Mouse (Mus musculus) v-Abl transformed pro-B cells (cell line): Measurements from ENCODE around the gene Atf1.

ENCODE experiments used
- in situ Hi-C, 2 experiments: fragments of 400-800 bp; cut with MboI; formaldehyde crosslinking; loops; one replicate each; pipeline ENCODE4 v1.15.1; 2025; ENCODE audit not compliant: unreplicated experiment in 2 of 2

Gene Atf1

DNA sequence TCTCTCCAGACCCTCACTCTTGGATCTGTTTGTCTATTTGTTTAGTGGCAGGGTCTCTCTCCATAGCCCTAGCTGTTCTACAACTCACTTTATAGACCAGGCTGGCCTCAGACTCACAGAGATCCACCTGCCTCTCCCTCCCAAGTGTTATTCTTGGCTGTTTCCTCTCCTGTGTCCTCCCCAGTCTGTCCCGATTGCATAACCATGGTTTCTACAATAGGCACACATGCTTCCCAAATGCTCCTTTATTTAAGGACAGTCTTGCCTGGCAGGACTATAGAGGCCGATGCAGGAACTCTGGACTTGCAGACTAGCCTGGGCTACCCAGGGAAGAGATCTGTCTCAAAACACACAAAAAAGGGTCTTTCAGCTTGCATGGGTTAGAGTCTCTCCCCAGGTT, 14.3 kb upstream of the Atf1 start:
- in situ Hi-C loops, result no loop called here

DNA sequence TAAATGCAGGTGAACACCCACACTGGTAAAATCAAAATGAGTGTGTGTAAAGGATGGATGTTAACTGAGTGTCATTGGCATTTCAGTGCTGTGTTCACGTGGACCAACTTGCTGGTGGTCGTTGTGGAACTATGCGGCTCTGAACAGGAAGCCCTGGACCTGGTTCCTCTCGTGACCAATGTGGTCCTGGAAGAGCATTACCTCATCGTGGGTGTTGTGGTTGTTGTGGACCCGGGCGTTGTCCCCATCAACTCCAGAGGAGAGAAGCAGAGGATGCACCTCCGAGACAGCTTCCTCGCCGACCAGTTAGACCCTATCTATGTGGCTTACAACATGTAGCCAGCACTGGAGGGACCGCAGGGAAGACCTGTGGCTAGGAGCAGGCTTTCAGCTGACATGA, 12.5 kb upstream of the Atf1 start:
- in situ Hi-C loops, result no loop called here

DNA sequence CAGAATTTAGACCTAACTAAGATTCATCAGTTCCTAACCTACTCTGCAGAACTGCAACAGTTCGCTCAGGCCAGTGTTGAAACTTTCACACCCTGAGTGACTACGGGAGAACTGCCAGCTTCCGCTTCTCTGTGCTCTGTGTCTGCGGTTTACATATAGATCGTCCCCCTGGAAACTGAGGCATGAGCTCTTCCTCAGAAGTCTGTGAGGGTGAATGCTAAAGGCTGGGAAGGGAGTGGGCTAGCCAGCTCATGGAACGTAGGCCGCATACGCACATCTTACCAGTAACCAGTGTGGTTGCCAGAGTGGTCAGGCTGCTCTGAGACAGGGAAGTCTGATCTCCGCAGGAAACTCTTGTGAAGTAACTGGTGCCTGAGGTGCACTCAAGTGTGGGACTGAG, 11.4 kb upstream of the Atf1 start:
- in situ Hi-C loops, result no loop called here

DNA sequence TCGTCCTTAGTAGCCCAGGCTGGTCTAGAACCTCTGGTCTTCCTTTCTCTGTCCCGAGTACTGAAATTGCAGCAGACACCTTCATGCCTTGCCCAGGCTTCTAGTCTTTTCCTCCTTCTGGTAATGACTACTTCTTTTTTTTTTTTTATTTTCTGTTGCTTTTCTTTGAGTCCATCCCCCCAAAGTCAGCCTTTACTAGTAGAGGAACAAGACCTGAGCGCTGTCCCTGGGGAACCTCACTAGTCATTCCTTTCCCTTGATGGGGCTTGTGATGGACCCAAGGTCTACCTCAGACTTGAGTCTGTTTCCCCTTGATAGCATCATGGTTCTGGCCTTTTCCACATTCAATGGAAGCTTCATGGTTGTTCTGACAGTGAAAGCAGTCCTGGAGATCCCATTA, 9.6 kb upstream of the Atf1 start:
- in situ Hi-C loops, result no loop called here

DNA sequence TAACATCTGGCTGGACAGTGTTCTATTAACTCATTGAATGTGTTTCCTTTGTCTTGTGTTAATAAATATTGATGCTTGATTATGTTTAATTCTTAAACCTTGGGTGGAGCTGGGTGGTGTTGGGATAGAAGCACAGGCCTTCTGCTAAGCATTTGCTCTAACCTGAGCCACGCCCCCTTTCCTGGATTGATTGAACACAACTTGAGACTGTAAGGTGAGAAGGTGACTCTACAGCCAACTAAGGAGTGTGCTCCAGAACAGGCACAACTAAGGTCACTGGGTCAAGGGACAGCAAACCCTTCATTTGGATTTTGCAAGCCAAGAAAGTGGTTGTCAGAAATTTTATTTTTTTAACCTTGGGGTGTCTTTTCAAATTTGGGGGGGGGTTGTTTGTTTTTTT, 8.2 kb upstream of the Atf1 start:
- in situ Hi-C loops, result no loop called here

DNA sequence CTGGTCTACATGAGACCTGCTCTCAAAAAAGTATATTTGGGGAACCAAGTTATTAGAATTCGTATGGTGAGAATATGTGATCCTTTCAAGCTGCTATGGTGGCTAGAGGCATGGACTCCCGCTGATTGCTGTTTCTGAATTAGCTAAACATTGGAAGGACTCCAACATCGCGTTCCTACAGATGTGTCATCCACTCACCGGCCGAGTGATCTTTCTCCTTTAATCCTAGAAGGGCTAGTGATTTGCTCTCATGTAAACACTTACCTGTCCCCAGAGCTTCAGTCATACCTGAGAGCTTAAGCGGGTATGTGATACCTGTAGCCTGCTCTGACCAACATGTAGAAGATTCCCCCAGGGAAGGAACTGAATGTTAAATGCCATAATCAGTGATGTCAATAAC, 6.7 kb upstream of the Atf1 start:
- in situ Hi-C loops, result no loop called here

DNA sequence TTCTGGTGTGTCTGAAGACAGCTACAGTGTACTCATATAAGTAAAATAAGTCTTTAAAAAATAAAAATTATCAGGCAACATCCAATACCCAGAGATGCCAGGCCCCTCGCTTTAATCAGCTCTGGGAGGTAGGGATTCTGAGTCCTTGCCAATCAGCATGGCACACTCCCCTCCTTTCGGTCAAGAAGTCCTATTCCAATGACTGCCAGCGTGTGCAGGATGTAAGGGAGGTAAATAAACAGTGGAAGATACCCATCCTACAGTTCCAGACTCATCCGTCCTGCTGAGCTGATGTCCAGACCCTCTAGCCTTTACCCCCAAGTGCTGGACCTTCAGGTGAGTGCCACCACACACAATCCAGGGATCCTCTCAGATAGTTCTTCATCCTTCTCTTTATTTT, 2.2 kb upstream of the Atf1 start:
- in situ Hi-C loops, result no loop called here

DNA sequence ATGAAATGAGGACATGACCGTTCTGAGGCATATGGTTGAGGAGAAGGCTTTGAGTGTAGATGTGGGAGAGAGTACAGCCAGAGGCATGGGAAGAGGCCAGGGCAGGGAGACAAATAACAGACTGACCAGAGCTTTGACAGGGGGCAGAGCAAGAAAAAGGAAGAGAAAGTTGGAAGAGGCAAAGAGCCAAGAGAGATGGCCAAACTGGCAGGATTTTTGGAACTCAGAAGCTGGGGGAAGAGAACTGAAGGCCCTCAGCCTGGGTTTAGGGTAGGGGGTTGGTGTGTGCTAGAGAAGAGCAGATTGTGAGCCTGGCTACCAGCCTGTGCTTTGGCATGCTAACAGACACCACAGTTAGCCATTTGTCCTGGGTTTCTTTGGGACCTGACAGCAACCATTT, 1.7 kb upstream of the Atf1 start:
- in situ Hi-C loops, result no loop called here

DNA sequence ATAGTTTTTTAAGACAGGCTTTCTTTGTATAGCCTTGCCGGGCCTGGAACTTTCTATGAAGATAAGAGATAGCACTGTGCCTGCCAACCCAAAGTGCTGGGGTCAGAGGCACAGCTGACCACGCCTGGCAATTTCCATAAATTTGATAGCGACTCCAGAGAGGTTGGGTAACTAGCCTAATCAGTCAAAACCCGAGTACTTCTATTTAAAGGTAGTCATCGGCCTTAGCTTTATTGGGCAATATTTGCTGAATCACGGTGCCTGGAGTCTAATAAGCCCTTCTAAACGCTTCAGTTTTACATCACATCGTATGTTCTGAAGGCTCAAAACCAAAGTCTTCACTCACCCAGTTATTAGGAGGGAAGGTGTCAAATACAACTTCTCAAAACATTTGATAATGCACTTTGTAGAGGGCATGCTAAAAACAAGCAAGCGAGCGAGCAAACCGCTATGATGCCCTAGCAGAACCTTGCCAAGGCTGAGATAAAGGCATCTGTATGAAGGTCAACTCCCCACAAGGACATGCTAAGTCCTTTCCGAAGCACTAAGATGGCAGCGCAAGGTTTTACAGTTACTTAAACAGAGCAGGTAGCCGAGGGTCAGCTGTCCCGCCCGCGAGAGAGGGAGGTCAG, 472 bp upstream of the Atf1 start:
- in situ Hi-C loops, result no loop called here

DNA sequence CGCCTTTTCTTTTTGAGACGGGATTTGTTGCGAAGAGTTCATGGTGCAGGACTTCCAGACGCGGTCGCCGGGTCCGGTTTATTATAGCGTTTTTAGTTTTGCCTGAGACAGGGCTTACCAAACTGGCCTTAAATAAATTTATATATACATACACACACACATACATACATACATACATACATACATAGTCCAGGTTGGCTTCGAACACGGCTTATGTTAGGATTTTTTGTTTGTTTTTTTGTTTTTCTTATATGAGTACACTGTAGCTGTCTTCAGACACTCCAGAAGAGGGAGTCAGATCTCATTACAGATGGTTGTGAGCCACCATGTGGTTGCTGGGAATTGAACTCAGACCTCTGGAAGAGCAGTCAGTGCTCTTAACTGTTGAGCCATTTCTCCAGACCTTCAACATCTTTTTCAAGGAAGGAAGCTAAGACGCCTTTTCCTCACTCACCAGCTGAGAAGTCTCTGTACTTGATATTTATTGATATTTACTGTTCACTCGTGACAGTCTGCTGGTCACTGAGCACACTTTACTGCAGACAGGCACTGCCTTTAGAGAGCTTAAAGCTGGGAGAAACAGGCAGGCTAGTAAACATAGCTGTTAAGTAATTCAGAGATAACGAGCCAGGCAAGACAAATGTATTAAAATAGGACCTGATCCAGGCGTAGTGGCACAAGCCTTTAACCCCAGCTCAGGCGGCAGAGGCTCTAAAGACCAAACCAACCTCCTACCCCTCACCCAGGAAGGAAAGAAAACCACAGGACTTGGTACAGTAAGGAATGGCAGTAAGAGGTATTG, 1.1 kb downstream of the Atf1 start:
- in situ Hi-C loops, result no loop called here

DNA sequence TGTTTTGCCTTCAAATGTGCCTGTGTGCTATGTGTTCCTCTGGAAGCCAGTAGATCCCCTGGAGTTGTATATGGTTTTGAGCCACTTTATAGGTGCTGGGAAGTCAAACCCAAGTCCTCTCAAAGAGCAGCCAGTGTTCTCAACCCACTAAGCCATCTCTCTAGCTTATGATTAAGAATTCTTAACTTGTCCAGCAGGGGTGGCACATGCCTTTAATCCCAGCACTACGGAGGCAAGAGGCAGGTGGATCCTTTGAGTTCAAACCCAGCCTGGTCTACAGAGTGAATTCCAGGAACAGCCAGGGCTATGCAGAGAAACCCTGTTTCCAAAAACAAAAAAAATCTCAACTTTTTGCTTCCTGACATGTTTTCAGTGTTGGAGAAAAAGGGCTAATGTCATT, 3.0 kb downstream of the Atf1 start:
- in situ Hi-C loops, result no loop called here

DNA sequence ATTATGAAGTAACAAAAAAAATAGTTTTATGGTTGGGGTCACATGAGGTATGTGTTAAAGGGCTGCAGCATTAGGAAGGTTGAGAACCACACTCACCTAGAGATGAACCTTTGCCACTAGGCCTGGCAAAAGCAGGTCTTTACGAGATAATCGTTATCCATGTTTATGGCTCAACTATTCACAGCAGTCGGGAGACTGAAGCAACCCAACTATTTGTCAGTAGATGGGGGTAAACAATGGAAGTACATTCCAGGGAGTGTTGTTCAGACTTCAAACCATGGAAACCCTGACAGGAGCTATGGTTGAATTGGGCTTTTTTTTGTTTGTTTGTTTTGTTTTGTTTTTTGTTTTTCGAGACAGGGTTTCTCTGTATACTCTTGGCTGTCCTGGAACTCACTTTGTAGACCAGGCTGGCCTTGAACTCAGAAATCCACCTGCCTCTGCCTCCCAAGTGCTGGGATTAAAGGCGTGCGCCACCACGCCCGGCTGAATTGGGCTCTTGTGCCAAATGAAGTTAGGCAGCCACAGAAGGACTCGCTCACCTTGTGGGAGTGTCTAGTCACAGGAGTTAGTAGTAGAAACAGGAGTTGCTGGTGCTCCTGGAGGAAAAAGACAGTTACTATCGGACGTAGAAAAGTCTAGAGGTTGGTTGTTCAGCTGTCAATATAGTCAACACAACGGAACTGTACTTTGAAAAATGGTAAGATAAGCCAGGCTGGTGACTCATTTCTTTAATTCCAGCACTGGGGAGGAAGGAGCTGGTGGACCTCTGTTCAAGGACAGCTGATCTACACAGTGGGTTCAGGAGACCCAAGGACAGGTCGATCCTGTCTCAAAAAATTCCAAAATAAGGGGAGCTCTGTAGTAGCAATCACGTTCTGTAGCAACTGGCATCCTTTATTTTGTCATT, 4.3 kb downstream of the Atf1 start:
- in situ Hi-C loops, result no loop called here

DNA sequence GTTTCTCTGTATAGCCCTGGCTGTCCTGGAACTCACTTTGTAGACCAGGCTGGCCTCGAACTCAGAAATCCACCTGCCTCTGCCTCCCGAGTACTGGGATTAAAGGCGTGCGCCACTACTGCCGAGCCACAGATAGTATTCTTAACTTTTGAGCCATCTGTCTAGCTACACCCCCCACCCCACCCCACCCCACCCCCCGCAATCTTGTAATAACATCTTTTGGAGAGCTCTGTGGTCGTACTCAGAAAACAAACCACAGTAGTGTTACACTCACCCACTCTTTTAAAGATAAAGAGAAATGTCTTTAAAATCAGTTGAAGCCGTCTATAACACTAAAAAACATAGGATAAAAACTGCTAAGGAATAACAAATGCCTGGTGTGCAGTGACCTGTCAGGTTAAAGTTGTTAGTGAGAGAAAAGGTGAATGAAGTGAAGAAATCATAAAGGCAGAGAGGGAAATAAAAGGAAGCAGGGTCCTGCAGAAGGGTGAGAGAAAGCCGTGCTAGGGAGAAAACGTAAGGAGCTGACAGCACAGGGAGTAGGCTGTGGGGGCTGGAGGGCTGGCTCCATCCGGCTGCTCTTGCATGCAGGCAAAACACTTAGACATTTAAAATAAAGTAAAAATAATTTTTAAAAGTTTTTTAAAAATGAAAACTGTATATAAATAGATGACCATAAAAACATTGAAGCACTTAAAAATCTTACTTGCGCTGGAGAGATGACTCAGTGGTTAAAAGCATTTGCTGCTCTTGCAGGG, 7.8 kb downstream of the Atf1 start:
- in situ Hi-C loops, result no loop called here

DNA sequence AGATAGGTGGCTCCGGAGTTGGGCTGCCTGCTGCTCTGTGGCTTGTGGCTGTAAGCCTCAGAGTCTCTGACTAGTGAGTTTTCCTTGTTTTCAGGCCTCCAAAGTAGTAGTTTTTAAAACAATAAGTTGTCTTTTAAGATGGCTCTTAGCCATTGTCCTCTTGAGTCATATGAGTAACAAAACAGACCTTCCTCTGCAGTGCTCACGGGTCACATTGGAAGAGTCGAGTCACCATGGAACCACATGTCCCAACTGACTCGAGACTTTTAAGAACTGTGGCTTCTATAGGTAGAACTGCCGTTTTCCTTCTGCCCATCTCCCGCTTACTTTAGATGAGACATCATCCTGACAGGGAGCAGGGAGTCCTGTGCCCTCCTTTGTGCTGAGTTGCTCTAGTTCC, 9.3 kb downstream of the Atf1 start:
- in situ Hi-C loops, result no loop called here

DNA sequence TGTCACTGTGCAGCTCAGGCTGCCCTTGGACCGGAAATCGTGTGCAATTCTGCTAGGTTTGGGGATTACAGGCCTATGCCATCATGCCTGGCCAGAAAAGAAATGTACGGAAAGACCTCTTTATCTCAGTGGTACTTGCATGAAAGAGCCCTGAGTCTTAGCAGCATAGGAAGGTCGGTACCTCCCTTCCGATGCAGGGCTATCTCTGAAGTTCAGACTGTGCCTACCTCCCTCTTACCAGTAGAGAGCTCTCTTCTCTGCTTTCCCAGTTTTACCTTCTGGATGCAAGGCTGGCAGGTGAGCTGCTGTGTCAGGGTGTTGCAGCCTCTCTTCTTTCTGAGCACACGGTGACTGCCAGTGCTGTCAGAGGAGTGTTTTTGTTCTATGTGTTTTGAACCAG, 14.2 kb downstream of the Atf1 start:
- in situ Hi-C loops, result loop anchor here in 1 of 2 experiments (10.0 kb wide), 1 partner anchor 883 kb away; the partner anchor contains the start of gene Acvrl1

DNA sequence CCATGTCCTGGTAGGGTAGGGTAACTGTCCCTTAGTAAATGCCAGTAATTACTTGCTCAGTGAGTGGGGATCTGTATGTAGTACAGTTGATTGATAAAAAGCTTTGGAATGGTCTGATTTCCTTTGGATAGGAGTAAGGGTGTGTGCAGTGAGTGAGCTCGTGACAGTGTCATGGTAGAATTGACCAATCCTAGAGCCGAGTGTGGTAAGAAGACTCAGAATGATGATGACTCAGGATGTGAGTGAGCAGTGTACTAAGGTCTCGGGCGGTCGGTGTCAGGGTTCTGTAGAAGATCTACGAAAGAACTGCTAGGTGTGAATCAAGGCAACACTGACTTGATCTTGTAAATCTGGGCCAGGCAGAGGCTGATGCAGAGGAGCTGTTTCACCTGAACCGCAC, 18.3 kb downstream of the Atf1 start:
- in situ Hi-C loops, result loop anchor here in 1 of 2 experiments (10.0 kb wide), 1 partner anchor 879 kb away; the partner anchor contains the start of gene Acvrl1

DNA sequence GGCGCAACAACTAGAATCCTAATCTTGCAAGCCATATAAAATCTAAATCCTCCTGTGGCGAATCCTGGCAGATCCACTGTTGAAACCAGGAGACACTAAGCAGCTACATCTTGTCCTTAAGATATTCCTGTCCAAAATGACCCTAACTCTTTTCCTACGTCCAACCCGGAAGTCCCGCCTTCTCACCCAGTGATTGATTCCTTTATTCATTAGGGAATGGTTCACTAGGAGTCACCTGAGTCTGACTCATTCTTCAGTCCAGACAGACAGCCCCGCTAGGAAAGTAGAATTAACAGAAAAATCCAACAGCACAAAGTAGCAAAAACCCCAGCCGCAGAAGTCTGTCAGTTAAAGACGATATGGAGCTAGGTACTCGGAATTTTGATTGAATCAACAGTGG, 19.7 kb downstream of the Atf1 start:
- in situ Hi-C loops, result loop anchor here in 1 of 2 experiments (10.0 kb wide), 1 partner anchor 878 kb away; the partner anchor contains the start of gene Acvrl1

DNA sequence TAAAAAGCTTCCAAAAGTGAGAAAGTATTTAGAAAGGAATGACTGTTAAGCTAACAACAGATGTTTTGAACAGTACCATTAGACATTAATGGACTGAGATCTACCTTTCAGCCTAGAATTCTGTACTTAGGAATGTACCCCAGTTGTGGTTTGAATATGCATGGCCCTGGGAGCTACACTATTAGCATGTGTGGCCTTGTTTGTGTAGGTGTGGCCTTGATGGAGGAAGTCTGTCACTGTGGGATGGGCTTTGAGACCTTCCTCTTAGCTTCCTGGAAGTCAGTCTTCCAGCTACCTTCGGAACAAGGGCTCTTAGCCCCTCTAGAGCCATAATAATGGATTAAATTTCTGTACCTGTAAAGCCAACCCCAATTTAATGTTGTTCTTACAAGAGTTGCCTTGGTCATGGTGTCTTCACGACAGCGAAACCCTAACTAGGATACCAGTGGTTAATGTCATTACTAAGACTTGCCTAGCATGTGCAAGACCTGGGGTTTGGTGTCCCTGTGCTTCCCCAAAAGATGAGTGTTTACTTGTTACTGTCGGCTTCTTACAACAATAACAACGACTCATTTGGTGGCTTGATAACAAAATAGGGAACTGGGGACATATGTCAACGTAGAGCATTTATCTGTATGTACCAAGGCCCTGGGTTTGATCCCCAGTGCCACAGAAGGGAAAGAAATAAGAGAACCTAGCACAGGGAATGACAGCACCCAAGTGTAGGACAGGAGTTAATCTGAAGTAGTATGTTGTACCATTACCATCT, 21.2 kb downstream of the Atf1 start:
- in situ Hi-C loops, result loop anchor here in 1 of 2 experiments (10.0 kb wide), 1 partner anchor 876 kb away; the partner anchor contains the start of gene Acvrl1

DNA sequence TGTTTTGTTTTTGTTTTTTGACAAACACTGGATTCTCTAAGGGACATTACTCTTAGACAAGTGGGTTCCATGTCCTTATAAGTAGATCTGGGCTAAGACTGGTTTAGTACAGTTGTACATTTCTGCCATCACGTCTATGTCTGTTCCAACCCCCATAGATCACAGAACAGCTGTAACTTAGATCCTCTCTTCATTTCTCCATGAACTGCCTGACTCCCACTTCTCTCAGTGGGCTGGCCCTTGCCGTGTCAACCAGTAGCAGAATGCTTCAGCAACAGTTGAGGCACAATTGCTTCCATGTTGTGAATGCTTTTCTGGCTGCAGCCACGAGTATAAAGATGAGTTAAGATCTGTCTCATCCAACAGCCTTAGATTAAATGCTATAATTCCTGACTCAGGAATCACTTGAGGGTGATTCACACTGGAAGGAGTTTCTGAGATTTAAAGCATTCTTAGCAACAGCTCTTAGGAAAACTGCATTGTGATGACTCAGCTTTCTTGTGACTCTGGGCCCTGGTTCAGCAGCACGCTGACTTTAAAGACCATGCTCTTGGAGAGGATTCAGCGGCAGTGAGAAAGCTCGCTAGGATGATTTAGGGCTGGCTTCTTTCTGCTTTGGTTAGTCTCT, 23.6 kb downstream of the Atf1 start:
- in situ Hi-C loops, result no loop called here
